Mouse (Mus musculus) midbrain, postnatal 0 days (tissue): ENCODE measurements around the gene Map2k3. TPM values are rescaled to one million over a fixed set of nuclear protein-coding genes. Genes with fewer than 3 reads are reported as not detected.

ENCODE experiments used
- ATAC-seq: fragments of 200-750 bp; cut with Nextera tagmentation; 2 replicates; pipeline ENCODE4 v1.8.0; 2017; ENCODE audit warnings: moderate number of reproducible peaks, mild to moderate bottlenecking, moderate TSS enrichment, moderate library complexity; ENCODE audit not compliant: low FRiP score
- DNase-seq: peaks from one replicate; pipeline ENCODE4 v3.0.0-alpha.2; 2015; ENCODE audit warnings: low spot score
- H3K27ac ChIP-seq: fragments of 300-500 bp; sonication (generic); 2 replicates; pipeline ENCODE4 v1.5.1; 2014; ENCODE audit warnings: low read depth, mild to moderate bottlenecking, low read length, mixed read lengths
- H3K27me3 ChIP-seq: fragments of 300-500 bp; sonication (generic); 2 replicates; pipeline ENCODE4 v1.6.1; 2014; ENCODE audit warnings: low read length, control low read depth, mixed read lengths; ENCODE audit not compliant: insufficient read depth
- H3K36me3 ChIP-seq: fragments of 300-500 bp; sonication (generic); 2 replicates; pipeline ENCODE4 v1.6.1; 2014; ENCODE audit warnings: low read length, control low read depth, mixed read lengths; ENCODE audit not compliant: insufficient read depth
- H3K4me1 ChIP-seq: fragments of 300-500 bp; sonication (generic); 2 replicates; pipeline ENCODE4 v1.6.1; 2014; ENCODE audit warnings: mild to moderate bottlenecking, control low read depth, antibody characterized with exemption, low read length, mixed read lengths; ENCODE audit not compliant: insufficient read depth
- H3K4me2 ChIP-seq: fragments of 300-500 bp; sonication (generic); 2 replicates; pipeline ENCODE4 v1.6.1; 2014; ENCODE audit warnings: low read depth, mild to moderate bottlenecking, low read length, mixed read lengths; ENCODE audit not compliant: poor library complexity, severe bottlenecking
- H3K4me3 ChIP-seq: fragments of 300-500 bp; sonication (generic); 2 replicates; pipeline ENCODE4 v1.5.1; 2014; ENCODE audit warnings: low read depth, mild to moderate bottlenecking, low read length, moderate library complexity
- H3K9ac ChIP-seq: fragments of 300-500 bp; sonication (generic); replicated peaks from 2 replicates; pipeline ENCODE4 v1.6.1; 2014; ENCODE audit warnings: mild to moderate bottlenecking, low read length, moderate library complexity, mixed read lengths; ENCODE audit not compliant: poor library complexity, severe bottlenecking
- H3K9me3 ChIP-seq: fragments of 300-500 bp; sonication (generic); 2 replicates; pipeline ENCODE4 v1.6.1; 2016; ENCODE audit warnings: low read length, control low read depth
- CTCF ChIP-seq: IDR thresholded peaks from 2 replicates; pipeline ENCODE4 v1.5.1; 2016; ENCODE audit warnings: antibody characterized with exemption, mild to moderate bottlenecking
- WGBS: fragments of 180-500 bp; shearing (Covaris S2); extraction: QIAGEN DNeasy Blood & Tissue Kit; methylation state at CpG from one replicate; pipeline ENCODE4 v1.1.7; 2014; 5-methylcytosine and 5-hydroxymethylcytosine counted together
- polyA plus RNA-seq: library from polyadenylated mRNA; unstranded; fragments of >200 nt; fragmentation: Nextera tagmentation; extraction: Ambion mirVana; gene quantifications from 2 replicates; pipeline ENCODE4 v1.2.1, GENCODE M21; 2015
- total RNA-seq: library from RNA; depleted of rRNA; stranded (reverse); fragments of >200 nt; gene quantifications from 2 replicates; pipeline ENCODE4 v1.2.3, GENCODE M21; 2014

The Map2k3 gene
- total and polyA plus RNA-seq, 2 experiments from 2014 or later: 10.1 to 23.4 TPM

- H3K36me3 ChIP-seq: peaks cover 28% of the 10 kb centered on the region
- ATAC-seq: no peak
Observed at GRCm38 (mm10) chr11:60942263-60943015, 10.6 kb downstream of the Map2k3 start.

GRCm38 (mm10) chr11:60945003-60945402, 13.2 kb downstream of the Map2k3 start:
- H3K27ac ChIP-seq: no peak overlapping the region
- DNase-seq: no peak
- no peak for TF ChIP-seq CTCF
- no peak for ATAC-seq
- no peaks in the 10 kb centered on the region for H3K4me1 ChIP-seq
- H3K9me3 ChIP-seq: no peaks in the 10 kb centered on the region
- H3K4me2 ChIP-seq: no peak overlapping the region
- peaks cover 44% of the 10 kb centered on the region for H3K36me3 ChIP-seq
- WGBS: 38% methylated on average over 4 of the region's 4 CpGs
- no peak overlapping the region for H3K9ac ChIP-seq
- no peak overlapping the region for H3K4me3 ChIP-seq
- no peaks in the 10 kb centered on the region for H3K27me3 ChIP-seq

More at GRCm38 (mm10) chr11:60942263-60943015, 10.6 kb downstream of the Map2k3 start:
- Histone ChIP-seq H3K27me3 (no peaks in the 10 kb centered on the region), H3K4me3 (no peak overlapping the region), H3K4me1 (no peaks in the 10 kb centered on the region), H3K9me3 (no peaks in the 10 kb centered on the region), H3K9ac (no peak overlapping the region), H3K27ac (no peak overlapping the region), H3K4me2 (no peak overlapping the region)
- no peak for DNase-seq
- TF ChIP-seq CTCF: no peak
- 97% methylated on average over 9 of the region's 9 CpGs for WGBS

GRCm38 (mm10) chr11:60951896-60952295, 20.1 kb downstream of the Map2k3 start:
- Histone ChIP-seq H3K27me3 (no peaks in the 10 kb centered on the region), H3K9ac (no peak overlapping the region), H3K4me2 (no peak overlapping the region), H3K4me3 (no peak overlapping the region), H3K9me3 (no peaks in the 10 kb centered on the region), H3K27ac (no peak overlapping the region), H3K36me3 (peaks cover 41% of the 10 kb centered on the region), H3K4me1 (peaks cover 5% of the 10 kb centered on the region; the same call in 1 of the 2 replicates)
- no peak for DNase-seq
- 94% methylated on average over 5 of the region's 5 CpGs for WGBS
- no peak for ATAC-seq
- TF ChIP-seq CTCF: no peak

GRCm38 (mm10) chr11:60952362-60952761, 20.5 kb downstream of the Map2k3 start:
- Histone ChIP-seq H3K4me3 (no peak overlapping the region), H3K27me3 (no peaks in the 10 kb centered on the region), H3K4me2 (no peak overlapping the region), H3K36me3 (peaks cover 38% of the 10 kb centered on the region), H3K4me1 (peaks cover 5% of the 10 kb centered on the region; the same call in 1 of the 2 replicates), H3K27ac (no peak overlapping the region), H3K9me3 (no peaks in the 10 kb centered on the region), H3K9ac (no peak overlapping the region)
- DNase-seq (no peak), ATAC-seq (no peak)
- 95% methylated on average over 3 of the region's 3 CpGs for WGBS
- no peak for TF ChIP-seq CTCF

- H3K4me1 ChIP-seq: peaks cover 5% of the 10 kb centered on the region; the same call in 1 of the 2 replicates
- no peak overlapping the region for H3K4me2 ChIP-seq
- peaks cover 33% of the 10 kb centered on the region for H3K36me3 ChIP-seq
- H3K4me3 ChIP-seq: no peak overlapping the region
- no peak for ATAC-seq
- no peak for DNase-seq
- no peak overlapping the region for H3K9ac ChIP-seq
- H3K9me3 ChIP-seq: no peaks in the 10 kb centered on the region
- WGBS: 97% methylated on average over 6 of the region's 6 CpGs
- no peak overlapping the region for H3K27ac ChIP-seq
- H3K27me3 ChIP-seq: no peaks in the 10 kb centered on the region
- TF ChIP-seq CTCF: no peak
Observed at GRCm38 (mm10) chr11:60952986-60953385, 21.2 kb downstream of the Map2k3 start.

GRCm38 (mm10) chr11:60953803-60954202, 22.0 kb downstream of the Map2k3 start:
- Histone ChIP-seq H3K4me3 (no peak overlapping the region), H3K4me1 (peaks cover 5% of the 10 kb centered on the region; the same call in 1 of the 2 replicates), H3K27me3 (no peaks in the 10 kb centered on the region), H3K27ac (no peak overlapping the region), H3K4me2 (peak overlapping the region; percentile 36), H3K9me3 (no peaks in the 10 kb centered on the region), H3K9ac (no peak overlapping the region), H3K36me3 (peaks cover 30% of the 10 kb centered on the region)
- peak; percentile 89 for TF ChIP-seq CTCF
- 6% methylated on average over 15 of the region's 15 CpGs for WGBS
- DNase-seq (peak; percentile 97), ATAC-seq (peak; percentile 94)
